Mouse (Mus musculus) kidney, postnatal 4 days (tissue): ENCODE data around the gene Fam160b1.
A peak's percentile ranks its signal among the peaks of the same experiment; 100 is the strongest.

Experiments
- DNase-seq, 2 experiments: peaks; one replicate each; pipeline ENCODE4 v3.0.0; 2021; ENCODE audit warnings: mixed read lengths in 2 of 2

Gene Fam160b1

DNA sequence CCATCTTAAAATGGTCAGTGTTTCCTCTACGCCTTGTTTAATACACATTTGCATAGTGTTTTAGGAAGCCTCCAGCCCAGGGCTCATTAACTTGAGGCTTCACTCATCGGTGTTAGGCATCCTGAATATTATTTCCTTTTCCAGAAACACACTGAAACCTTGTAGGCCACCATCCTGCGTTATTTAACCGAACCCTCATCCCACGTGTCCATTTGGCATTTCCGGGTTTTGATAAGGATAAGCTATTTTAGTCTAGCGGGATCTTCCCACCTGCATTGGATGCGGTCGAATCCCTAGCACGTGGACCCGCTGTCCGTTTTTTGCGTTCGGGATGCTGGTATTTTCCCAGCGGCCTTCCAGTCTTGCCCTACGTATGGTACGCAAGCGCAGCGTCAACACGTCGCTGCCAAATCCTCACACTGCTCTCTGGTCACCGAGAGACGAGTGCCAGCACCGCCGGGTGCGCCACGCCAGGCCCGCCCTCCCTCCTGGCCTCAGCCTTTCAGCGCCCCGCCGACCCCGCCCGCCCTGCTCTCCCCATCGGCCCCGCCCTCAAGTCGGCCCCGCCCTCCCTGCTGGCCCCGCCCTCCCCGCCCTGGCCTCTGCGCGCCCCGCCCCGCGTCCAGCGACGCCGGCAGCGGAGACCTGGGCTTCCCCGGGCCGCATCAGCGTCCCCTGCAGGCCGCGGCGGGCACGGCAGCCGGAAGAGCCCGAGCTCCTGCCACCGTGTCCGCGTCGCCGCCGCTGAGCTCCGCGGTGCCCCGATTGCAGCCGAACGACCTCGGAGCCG is at the start of gene Fam160b1:
Gene Fam160b1, plus strand, starts transcription at position 340 of the 790 bp plus-strand sequence.
- peak; percentile 94 to 97 for DNase-seq

DNA sequence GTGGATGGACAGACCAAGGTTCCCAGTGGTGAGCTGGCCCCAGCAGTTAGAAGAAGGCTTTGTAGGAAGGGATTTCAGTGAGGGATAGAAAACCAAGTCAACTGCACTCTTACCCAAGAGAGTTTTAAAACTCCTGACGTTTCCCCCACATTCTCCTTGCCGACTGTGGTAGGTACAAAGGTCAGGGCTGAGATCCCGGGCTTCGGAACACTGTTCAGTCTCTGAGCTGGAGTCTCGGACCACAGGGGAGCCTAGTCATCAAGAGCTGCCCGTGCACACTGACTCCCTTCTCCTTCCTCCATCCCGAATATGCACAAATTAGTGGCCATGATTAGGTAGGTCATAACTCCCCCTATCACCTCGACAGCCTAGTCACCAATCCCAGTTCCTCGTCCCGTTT is 47.3 kb upstream of the Fam160b1 start:
- DNase-seq: peak in 1 of 2 experiments; percentile 33

DNA sequence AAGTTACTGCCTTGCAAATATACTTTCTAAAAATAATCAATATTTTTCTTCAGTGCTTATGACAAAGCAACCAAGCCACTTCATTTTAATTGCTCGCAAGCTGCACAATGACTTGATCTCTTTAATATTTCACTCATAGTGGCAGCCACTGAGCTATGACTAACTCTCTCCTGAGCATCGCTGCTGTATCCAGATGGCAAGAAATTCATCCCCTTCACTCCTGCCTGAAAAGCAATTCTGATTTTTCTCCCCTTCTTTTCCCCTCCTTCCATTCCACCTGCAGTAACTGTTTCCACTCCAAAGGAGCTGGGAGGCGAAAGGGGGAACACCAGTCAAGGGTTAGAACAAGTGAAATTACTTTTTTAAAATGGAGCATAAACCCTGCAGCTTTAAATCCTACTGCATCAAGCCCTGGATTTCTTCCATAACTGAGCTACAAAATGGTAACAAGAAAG is 46.6 kb upstream of the Fam160b1 start:
- no peak for DNase-seq

DNA sequence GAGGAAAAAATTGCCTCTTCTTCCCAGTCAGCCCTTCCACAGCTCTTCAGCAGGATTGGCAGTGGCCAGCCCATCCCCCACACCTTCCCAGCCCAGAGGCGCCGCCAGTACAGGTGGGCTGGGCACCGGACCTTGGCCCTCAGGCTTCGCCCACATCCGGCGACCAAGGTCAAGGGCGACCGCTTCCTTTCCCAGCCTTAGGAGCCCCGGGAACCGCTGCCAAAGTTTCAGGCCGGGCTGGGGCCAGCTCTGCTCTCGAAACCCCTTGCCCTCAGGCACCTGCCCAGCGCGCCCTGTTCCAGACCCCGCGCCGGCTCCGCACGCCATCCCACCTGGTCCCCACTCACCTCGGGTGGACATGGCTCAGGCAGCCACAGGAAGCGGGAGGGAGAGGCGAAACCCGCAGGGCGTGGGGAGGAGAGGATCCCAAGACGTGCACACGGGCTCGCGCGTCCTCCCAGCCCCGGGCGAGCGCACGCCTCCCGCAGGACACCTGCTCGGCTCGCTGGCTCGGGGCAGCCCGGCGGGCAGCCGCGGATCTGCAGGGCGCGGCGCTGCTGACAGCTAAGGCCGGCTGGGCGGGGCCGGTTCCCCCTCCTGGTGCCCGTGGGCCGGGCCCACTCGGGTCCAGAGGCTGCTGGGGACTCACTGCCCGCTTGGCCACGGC is 46.0 kb upstream of the Fam160b1 start, which contains the start of gene Ablim1:
Gene Ablim1, minus strand, starts transcription at position 574 of the 667 bp plus-strand sequence.
- peak; percentile 74 to 82 for DNase-seq

DNA sequence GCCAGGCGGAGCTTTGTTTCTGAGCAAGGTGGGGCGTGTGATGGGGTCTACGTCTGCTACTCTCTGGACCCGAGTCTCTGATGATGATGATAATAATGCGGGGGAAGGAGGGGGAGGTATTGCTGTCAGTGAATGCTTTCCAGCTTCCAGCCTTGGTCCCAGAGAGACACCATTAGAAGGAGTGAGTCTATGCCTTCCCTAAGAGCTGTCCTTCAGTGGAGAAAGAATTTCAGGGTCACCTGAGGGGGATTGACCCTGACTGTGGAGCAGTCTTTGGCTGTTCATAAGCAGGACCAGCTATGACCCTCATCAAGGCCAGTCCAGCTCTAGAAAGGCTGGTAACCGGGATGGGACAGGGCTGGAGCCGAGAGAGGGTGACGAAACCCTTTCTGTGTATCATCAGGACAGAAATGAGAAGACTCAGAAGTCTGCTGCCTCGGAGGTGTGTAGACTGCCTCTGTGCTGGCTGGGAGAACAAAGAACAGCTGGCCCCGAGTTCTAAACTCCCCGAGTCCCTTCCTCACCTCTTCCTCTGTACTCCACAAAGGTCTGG is 45.4 kb upstream of the Fam160b1 start:
- DNase-seq: no peak

DNA sequence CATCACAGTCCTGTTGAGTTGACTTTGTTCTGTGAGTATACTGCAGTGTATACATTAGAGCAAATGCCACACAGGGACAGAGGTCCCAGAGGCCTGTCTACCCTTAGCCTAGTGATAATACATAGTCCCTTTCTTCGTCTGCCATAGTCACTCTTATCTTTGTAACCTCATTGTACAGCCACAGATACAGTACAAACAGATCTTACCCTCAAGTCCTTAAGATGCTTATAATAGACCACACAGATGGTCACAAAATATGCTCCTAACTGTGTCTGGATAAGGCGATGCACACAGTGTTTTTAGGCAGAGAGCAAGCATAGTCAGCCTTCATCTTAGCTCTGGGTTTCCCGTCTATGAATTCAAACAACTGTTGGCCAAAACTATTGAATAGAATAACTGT is 43.9 kb upstream of the Fam160b1 start:
- no peak for DNase-seq

DNA sequence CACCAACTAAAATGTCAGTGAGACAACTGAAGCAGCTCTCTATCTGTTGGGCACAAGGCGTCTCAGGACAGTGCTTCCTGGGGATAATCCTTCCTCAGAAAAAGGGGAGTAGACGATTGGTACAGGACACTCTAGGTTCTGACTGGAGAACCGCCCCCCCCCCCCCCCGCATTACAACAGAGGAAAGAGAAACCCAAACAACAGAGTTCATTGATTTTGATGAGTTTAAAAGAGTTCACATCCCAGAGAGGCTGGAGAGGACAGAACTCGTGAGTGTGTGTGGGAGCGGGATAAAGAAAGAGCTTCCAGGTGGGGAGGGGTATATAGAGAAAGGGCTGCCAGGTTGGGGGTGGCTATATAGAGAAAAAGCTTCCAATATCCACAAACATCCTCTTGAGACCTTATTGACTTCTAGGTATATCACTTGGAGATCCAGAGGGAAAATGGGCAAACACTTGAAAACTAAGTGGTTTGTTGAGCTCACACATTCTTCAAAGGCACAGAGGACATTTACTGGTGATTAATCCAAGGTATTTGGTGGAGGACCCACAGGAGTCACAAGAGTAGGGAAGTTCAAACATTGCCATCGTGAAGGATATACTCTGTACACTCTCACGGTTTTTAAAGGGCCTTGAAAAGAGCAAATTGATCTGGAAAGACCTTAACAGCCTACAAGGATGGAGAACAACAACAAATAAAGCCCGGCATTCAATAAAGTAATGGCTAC is 39.7 kb upstream of the Fam160b1 start:
- no peak for DNase-seq

DNA sequence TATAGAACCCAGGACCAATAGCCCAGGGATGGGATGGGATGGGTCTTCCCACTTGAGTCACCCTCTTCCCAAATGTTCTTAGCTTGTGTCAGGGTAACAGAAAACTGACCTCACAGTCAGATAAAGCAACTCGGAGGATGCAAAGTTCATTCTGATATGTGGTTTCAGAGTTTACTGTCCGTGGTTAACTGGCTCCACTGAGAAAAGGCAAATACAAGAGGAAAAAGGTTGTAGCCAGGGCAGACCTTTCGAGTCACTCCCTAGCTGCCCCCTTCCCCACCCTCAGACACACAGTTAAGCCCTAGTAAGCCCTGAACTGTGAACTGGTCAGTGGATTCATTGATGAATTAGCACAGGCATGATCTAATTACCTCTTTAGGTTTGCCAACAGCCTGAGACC is 38.6 kb upstream of the Fam160b1 start:
- DNase-seq: no peak

DNA sequence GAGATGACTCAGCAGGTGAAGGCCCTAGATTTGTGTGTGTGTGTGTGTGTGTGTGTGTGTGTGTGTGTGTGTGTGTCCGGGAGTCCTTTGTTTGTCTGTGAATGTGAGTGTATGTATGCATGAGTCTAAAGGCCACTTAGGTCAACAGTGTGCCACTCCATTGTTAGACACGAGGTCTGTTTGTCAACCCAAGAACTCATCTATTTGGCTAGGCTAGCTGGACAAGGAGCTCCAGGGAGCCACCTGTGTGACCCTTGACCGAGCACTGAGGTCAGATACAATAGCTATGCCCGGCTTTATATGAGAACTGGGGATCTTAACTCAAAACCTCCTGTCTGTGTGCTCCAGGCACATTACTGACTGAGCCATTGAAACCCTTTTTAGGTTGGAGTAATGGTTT is 38.0 kb upstream of the Fam160b1 start:
- no peak for DNase-seq

DNA sequence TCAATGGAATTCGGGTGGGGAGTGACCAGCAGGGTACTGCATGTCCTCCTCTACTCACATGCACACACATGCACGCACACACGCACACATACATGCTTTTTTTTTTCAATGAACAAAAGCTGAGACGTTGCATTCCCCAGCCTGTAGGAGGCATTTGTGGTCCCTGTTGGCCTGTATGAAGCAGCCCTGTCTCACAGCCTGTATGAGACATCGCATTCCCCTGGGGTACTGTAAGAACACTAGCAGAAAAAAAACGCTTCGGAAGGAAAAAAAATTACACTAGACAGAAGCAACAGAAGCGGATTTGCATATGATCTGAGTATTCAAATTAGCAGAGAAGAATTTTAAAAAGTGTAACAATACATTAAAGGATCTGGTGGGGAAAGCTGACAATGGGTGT is 37.4 kb upstream of the Fam160b1 start:
- DNase-seq: no peak

DNA sequence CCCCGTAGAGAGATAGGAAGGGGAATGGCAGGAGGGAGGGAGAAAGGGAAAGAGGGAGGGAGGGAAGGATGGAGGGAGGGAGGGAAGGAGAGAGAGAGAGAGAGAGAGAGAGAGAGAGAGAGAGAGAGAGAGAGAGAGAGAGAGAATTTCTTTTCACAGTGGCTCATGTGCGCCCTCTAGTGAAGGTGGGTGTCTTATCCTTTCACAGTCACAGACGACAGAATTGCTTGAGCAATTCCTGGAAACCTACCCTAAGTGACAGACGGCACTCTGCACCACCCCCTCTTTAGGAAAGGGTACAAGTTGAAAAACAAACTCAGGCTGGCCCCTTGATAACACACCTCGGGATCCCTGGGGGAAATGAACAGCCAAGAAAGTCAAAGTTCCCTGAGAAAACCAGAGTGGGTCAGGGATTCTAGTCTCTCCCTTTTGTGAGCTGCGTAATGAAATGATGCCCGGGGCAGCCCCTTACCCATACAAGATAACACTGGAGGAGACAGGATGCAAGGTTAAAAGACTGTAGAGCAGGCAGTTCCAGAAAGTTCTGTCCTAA is 34.7 kb upstream of the Fam160b1 start:
- peak; percentile 88 for DNase-seq

DNA sequence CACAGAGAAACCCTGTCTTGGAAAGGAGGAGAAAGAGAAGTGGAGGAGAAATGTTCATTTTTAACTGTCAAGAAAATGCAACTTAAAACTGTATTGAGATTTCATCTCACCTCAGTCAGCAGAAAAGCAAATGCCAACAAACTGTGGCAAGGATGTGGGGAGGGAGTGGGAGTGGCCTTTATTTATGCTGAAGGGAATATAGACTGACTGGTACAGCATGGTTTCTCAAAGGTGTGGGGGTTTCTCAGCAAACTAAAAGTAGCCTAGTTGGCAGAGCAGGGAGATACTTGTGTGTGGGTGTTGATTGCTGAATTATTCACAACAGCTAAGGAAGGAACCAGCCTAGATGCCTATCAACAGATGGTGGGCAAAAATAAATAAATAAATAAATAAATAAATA is 32.8 kb upstream of the Fam160b1 start:
- DNase-seq: no peak

DNA sequence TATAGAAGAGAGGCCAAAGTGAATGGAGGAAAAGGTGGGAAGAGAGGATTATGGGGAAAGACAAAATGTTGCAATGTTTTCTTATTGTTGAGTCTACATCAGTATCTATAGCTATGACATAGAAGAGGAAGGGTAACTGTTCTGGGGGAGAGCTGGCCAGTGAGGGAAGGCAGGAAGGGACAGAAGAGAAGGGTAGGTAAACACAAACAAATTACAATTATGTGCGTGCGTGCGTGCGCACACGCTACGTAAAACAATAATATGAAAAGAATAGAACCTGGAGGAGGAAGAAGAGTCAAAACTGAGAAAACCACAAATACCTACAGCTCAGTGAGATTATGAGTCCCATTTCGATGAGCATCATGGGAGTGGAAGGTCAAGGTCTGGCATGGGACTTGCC is 32.2 kb upstream of the Fam160b1 start:
- DNase-seq: no peak

DNA sequence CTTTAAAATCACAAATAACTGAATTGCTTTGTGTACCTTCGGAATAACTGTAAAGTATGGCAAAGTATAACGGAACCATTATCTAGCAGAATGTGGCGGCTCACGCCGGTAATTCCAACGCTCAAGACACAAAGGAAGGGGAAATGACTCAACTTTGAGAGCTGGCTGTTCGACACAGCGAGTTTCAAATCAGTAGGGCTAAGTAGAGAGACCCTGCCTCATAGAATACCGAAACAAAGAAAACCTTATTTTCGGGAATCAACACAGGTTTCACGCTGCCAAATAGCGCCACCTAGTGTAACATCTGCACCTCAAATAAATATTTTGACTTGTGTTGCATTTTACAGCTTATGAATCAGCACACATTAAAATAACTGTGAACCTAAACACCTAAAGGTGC is 31.7 kb upstream of the Fam160b1 start:
- peak; percentile 59 to 65 for DNase-seq

DNA sequence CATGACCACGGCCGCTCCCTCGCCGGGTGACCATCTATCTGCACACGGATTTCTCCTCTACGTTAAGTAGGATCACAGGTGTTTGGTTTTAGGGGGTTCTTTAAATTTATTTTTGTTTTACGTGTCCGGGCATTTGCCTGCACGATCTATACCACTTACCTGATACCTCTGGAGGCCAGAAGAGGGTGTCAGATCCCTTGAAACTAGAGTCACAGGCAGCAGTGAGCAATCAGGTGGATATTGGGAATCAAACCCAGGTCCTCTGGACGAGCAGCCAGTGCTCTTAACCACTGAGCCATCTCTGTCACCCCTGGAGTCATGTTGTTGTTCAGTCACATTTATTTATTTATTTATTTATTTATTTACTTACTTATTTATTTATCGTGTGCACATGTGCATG is 30.2 kb upstream of the Fam160b1 start:
- no peak for DNase-seq

DNA sequence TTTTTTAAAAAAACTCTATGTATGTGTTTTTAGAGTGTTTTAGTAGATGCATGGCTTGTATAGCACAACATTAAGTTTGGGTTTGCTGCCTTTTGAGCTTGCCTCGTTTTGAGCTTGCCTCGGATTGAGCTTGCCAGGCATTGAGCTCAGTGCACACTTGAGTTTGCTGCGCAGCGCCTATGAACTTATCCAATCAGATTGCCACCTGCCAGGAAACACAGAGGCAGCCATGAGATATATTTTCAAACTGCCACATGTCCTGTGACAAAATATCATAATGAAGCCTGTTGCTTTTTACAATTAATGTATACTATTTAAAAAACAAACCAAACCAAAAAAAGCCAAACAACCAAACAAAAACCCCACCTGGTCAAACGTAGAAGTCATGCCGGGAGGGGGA is 29.2 kb upstream of the Fam160b1 start:
- DNase-seq: no peak

DNA sequence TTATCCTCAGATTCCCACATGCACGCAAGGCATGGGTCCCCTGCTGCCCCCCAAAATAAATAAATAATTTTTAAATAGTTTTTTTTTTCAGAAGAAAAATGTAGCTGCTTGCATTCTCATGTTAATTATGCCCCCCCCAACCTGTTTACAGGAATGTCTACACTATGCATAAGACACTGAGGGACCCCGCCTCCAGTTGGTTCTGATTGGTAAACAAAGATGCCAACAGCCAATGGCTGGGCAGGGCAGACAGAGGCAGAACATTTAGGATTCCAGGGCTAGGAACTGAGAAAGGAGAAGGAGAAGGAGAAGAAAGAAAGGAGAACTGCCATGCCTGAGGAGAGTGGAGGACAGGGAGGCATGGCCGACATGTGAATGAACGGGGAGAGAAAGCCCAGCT is 27.1 kb upstream of the Fam160b1 start:
- DNase-seq: no peak

DNA sequence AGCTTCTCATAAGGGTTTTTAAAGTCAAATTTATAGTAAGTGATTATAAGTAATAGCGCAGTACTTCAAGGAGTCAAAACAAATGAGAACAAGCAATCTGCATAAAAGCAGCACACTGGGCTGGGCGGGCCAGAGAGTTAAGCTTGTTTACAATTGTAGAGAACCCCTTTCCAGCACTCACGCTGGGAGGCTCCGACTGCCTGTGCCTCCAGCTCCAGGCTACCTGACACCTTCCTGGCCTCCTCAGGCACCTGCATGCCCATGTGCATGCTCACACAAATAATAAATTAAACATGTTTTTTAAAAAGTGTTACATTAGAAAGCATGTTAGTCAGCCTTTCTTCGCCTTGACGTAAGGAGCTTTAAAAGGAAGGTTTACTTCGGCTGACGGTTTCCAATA is 25.3 kb upstream of the Fam160b1 start:
- no peak for DNase-seq

DNA sequence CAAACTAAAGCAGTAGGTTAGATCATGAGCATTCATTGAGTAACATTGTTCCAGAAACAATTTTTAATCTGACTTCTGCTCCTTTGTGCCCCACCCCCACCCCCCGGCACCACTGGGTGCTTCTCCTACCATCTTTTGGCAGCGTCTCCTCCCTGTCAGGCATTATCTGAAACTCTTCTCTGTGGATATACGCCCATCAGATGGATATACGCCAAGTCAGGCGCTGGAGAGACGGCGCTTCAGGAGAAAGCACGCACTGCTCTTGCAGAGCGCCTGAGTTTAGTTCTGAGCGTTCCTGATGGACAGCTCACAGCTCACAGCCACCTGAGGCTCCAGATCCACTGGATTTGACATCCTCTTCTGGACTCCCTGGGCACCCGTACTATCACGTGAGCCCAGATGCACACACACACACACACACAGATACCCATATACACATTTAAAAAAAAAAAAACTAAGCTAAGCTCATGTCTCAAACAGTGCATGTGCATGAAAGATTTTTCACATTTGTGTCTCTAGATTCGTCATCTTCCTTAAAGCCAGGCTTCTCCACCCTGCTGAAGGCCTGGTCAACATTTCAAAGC is 21.1 kb upstream of the Fam160b1 start:
- DNase-seq: no peak

DNA sequence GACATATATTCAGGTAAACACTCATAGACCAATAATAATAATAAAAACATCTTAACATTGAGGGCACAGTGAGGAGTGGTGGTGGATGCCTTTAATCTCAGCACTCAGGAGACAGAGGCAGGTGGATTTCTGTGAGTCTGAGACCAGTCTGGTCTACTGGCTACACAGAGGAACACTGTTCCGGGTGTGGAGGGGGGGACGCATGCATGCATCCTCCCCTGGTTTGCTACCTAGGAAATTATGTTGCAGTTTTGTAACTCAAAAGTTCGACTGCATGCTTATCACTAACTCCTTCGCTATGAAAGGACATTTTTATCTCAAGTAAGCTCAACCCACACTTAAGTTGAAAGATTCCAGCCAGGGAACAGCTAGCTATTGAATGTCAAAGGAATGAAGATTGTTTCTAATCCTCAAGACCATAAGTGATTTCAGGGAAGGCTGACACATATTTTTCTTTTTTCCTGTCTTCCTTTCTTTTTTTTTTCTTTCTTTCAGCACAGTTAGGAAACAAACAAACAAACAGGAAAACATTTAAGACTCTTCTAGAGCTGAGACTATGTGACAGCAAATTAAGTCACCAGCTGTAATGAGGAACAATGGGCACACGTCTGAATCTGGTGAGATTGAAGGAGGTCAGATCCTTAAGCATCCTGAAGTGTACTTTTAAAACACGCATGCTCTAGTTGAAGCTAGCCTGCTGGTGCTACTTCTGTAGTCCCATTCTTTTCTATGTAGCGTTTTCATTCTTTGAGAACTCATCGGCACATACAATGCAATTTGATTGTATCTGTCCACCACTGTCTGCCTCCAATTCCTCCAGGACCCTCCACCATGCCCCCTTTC is 19.4 kb upstream of the Fam160b1 start:
- no peak for DNase-seq

DNA sequence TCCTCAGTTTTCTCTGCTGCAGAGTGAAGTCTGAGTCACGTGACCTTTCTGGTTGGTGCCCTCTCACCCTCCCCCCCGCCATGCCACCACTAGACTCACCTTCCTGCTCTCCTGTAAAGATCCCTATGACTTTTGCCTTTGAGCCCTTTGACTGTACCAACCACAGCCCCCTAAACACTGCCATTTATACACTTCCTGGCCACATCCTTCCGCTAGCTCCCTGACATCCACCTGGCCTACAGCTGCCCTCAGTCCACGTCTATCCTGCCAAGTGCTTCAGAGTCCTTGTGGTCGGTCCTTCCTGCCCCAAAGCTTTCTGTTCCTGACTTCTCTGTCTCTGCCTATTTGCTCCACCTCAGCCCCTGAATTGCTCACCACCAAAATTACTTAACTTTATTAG is 16.6 kb upstream of the Fam160b1 start:
- DNase-seq: no peak

DNA sequence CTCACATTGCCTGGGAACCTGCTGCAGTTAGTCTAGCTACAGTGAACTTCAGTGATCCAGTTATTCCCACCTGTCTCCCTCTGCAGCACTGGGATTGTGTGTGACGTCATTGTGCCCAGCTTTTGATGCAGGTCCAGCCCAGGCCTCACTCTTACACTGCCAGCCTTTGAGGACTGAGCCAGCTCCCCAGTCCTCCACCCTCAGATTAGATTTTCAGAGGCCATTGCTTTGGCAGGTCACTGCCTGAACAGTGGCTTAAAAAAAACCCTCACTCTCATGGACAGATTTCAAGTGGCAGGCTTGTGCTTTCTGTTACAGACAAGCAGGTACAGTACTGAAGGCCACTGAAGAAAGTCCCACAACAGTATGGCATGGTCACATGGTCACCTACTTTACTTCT is 15.8 kb upstream of the Fam160b1 start:
- DNase-seq: no peak
